Mouse (Mus musculus) C2C12 (cell line): ENCODE measurements around the gene Fam3c.

Experiments used
- CEBPB ChIP-seq: IDR thresholded peaks from one replicate; pipeline ENCODE4 v1.6.1; 2011; ENCODE audit warnings: low read depth, mild to moderate bottlenecking, control low read depth, moderate library complexity
- CTCF ChIP-seq: IDR thresholded peaks from one replicate; pipeline ENCODE4 v1.5.1; 2011; ENCODE audit not compliant: control insufficient read depth, insufficient read depth, insufficient read length
- FOSL1 ChIP-seq: IDR thresholded peaks from one replicate; pipeline ENCODE4 v1.8.0; 2011; ENCODE audit warnings: mild to moderate bottlenecking, low read length; ENCODE audit not compliant: poor library complexity, insufficient read depth, severe bottlenecking
- MAX ChIP-seq: IDR thresholded peaks from one replicate; pipeline ENCODE4 v1.6.1; 2011; ENCODE audit warnings: mild to moderate bottlenecking, control low read depth
- MYOD1 ChIP-seq: IDR thresholded peaks from one replicate; pipeline ENCODE4 v1.6.1; 2011; ENCODE audit warnings: low read depth; ENCODE audit not compliant: control insufficient read depth, insufficient read length
- MYOG ChIP-seq: IDR thresholded peaks from one replicate; pipeline ENCODE4 v1.6.1; 2011; ENCODE audit not compliant: control insufficient read depth, insufficient read length; ENCODE audit errors: extremely low read depth
- USF1 ChIP-seq: IDR thresholded peaks from one replicate; pipeline ENCODE4 v1.6.1; 2011; ENCODE audit warnings: low read depth, mild to moderate bottlenecking, control low read depth, moderate library complexity

GRCm38 (mm10) chr6:22332548-22332947 is 23.5 kb downstream of the Fam3c start:
- no peak for TF ChIP-seq MYOG
- no peak for TF ChIP-seq CTCF
- TF ChIP-seq CEBPB = no peak
- no peak for TF ChIP-seq MAX
- TF ChIP-seq USF1 = no peak
- no peak for TF ChIP-seq MYOD1
- TF ChIP-seq FOSL1 = no peak
